Mouse (Mus musculus) stomach, embryonic 15.5 days (tissue): ENCODE measurements around the gene Cntnap2. TPM values are rescaled to one million over a fixed set of nuclear protein-coding genes. Genes with fewer than 3 reads are reported as not detected.

Source experiments
- ATAC-seq: fragments of 200-750 bp; cut with Nextera tagmentation; 2 replicates; pipeline ENCODE4 v1.8.0; 2017; ENCODE audit warnings: low read depth, moderate number of reproducible peaks, moderate TSS enrichment; ENCODE audit not compliant: insufficient read depth, low FRiP score
- H3K27ac ChIP-seq: fragments of 300-500 bp; sonication (generic); 2 replicates; pipeline ENCODE4 v1.5.1; 2015; ENCODE audit warnings: mild to moderate bottlenecking, inconsistent platforms
- H3K27me3 ChIP-seq: fragments of 300-500 bp; sonication (generic); replicated peaks from 2 replicates; pipeline ENCODE4 v1.6.1; 2015; ENCODE audit warnings: inconsistent platforms
- H3K36me3 ChIP-seq: fragments of 300-500 bp; sonication (generic); 2 replicates; pipeline ENCODE4 v1.6.1; 2015; ENCODE audit warnings: inconsistent platforms
- H3K4me1 ChIP-seq: fragments of 300-500 bp; sonication (generic); 2 replicates; pipeline ENCODE4 v1.6.1; 2015; ENCODE audit warnings: inconsistent platforms
- H3K4me2 ChIP-seq: fragments of 300-500 bp; sonication (generic); 2 replicates; pipeline ENCODE4 v1.6.1; 2015; ENCODE audit warnings: mild to moderate bottlenecking, inconsistent platforms
- H3K4me3 ChIP-seq: fragments of 300-500 bp; sonication (generic); replicated peaks from 2 replicates; pipeline ENCODE4 v1.5.1; 2015; ENCODE audit warnings: inconsistent platforms
- H3K9ac ChIP-seq: fragments of 300-500 bp; sonication (generic); 2 replicates; pipeline ENCODE4 v1.6.1; 2015; ENCODE audit warnings: inconsistent platforms
- H3K9me3 ChIP-seq: fragments of 300-500 bp; sonication (generic); 2 replicates; pipeline ENCODE4 v1.6.1; 2016; ENCODE audit warnings: inconsistent platforms
- WGBS: fragments of 180-500 bp; shearing (Covaris S2); methylation state at CpG from one replicate; pipeline ENCODE4 v1.1.7; 2015; 5-methylcytosine and 5-hydroxymethylcytosine counted together
- polyA plus RNA-seq: library from polyadenylated mRNA; unstranded; fragments of >200 nt; fragmentation: Nextera tagmentation; extraction: Ambion mirVana; gene quantifications from 2 replicates; pipeline ENCODE4 v1.2.1, GENCODE M21; 2015

Gene Cntnap2
- polyA plus RNA-seq, 1 experiment from 2014 or later: 1.7 TPM

GRCm38 (mm10) chr6:45232571-45232970 lies 173.4 kb downstream of the Cntnap2 start:
- Histone ChIP-seq H3K4me3 (no peak overlapping the region), H3K4me2 (no peak overlapping the region), H3K27me3 (no peaks in the 10 kb centered on the region), H3K4me1 (no peaks in the 10 kb centered on the region), H3K9ac (no peak overlapping the region), H3K27ac (no peak overlapping the region), H3K36me3 (no peaks in the 10 kb centered on the region), H3K9me3 (no peaks in the 10 kb centered on the region)
- no peak for ATAC-seq
- 79% methylated on average over 3 of the region's 3 CpGs for WGBS

- ATAC-seq: no peak
- Histone ChIP-seq H3K9ac (no peak overlapping the region), H3K4me2 (no peak overlapping the region), H3K36me3 (no peaks in the 10 kb centered on the region), H3K27ac (no peak overlapping the region), H3K27me3 (no peaks in the 10 kb centered on the region), H3K9me3 (no peaks in the 10 kb centered on the region), H3K4me1 (no peaks in the 10 kb centered on the region), H3K4me3 (no peak overlapping the region)
- 91% methylated on average over 4 of the region's 4 CpGs for WGBS
Observed at GRCm38 (mm10) chr6:45236531-45236930, 177.4 kb downstream of the Cntnap2 start.

DNA sequence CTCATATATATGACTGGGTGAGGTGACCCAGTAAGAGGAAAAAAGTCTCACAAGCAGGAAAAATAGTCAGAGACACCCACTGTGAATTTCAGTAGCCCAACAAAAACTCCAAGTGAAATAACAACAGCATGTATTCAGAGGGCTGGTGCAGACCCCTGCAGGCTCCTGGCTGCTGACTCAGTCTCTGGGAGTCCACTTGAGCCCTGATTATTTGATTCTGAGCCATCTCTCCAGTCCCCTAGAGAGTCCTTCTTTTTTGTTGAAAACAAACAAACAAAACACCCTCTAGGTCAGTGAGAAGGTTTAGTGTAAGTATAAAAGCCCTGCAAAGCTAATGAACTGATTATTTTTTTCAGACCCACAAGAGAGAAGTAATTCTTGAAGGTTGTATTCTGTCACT lies 179.0 kb downstream of the Cntnap2 start:
- Histone ChIP-seq H3K36me3 (no peaks in the 10 kb centered on the region), H3K4me2 (no peak overlapping the region), H3K27me3 (no peaks in the 10 kb centered on the region), H3K4me1 (no peaks in the 10 kb centered on the region), H3K9ac (no peak overlapping the region), H3K4me3 (no peak overlapping the region), H3K27ac (no peak overlapping the region), H3K9me3 (no peaks in the 10 kb centered on the region)
- no peak for ATAC-seq

DNA sequence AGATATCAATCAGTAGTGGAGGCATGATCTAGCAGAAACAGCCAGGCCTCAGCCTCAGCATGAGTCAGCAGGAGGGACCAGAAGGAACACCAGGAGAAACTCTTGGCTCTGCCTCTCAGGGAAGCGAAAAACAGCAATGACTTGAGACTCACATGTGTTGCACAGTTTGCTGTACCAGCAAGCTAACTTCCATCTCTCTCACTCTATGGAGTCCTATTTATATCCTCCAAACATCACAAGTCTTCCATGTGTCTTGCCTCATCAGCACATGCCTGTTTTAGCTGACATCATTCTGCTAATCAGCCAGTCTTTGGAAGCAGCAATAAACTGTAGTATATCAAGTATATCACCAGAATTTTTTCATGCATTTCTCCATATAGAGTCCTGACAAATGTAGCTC lies 182.1 kb downstream of the Cntnap2 start:
- Histone ChIP-seq H3K27me3 (no peaks in the 10 kb centered on the region), H3K9me3 (no peaks in the 10 kb centered on the region), H3K4me2 (no peak overlapping the region), H3K36me3 (no peaks in the 10 kb centered on the region), H3K9ac (no peak overlapping the region), H3K4me3 (no peak overlapping the region), H3K4me1 (no peaks in the 10 kb centered on the region), H3K27ac (no peak overlapping the region)
- ATAC-seq: no peak
- 96% methylated on average over 1 of the region's 1 CpGs for WGBS

DNA sequence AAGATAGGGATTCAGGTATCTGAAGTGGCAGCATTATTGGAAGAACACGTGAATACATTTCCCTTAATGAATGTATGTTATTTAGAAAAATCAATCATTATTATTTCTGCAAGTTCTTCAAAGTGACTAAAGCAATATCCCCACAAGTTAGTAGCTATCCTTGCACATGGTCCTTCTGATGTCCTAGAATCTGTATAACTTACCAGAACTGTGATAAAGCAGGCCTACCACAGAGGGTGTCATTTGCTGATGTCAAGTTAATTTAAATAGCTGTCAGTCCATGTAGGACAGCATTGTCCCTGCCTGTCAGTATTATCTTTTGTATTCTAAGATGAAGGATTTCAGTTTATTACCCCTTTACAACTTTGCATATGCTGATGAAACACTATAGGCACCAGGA lies 185.5 kb downstream of the Cntnap2 start:
- H3K4me3 ChIP-seq: no peak overlapping the region
- WGBS: 67% methylated on average over 1 of the region's 1 CpGs
- no peak overlapping the region for H3K27ac ChIP-seq
- H3K9ac ChIP-seq: no peak overlapping the region
- H3K36me3 ChIP-seq: no peaks in the 10 kb centered on the region
- no peaks in the 10 kb centered on the region for H3K27me3 ChIP-seq
- ATAC-seq: no peak
- H3K9me3 ChIP-seq: no peaks in the 10 kb centered on the region
- no peak overlapping the region for H3K4me2 ChIP-seq
- no peaks in the 10 kb centered on the region for H3K4me1 ChIP-seq

GRCm38 (mm10) chr6:45258047-45258446 lies 198.9 kb downstream of the Cntnap2 start:
- H3K9ac ChIP-seq: no peak overlapping the region
- ATAC-seq: no peak
- no peaks in the 10 kb centered on the region for H3K36me3 ChIP-seq
- no peak overlapping the region for H3K27ac ChIP-seq
- no peaks in the 10 kb centered on the region for H3K9me3 ChIP-seq
- H3K4me1 ChIP-seq: no peaks in the 10 kb centered on the region
- H3K4me2 ChIP-seq: no peak overlapping the region
- no peak overlapping the region for H3K4me3 ChIP-seq
- WGBS: 64% methylated on average over 1 of the region's 1 CpGs
- H3K27me3 ChIP-seq: no peaks in the 10 kb centered on the region

DNA sequence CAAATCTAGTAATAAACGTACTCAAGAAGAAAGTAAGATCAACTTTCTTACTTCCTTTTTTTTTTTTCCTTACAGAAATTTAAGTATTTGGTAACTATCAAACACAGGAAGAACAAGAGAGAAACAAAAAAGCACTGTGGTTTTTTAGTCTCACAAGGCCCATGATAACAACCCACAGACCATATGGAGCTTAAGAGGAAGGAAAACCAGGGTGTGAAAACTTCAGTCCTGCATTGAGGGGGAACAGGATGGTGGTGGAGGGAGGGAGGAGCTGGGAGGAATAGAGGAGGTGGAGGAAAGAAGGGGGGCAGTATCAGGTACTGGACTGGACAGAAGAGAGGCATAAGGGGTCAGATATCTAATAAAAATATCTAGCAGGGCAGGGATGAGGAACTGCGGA lies 212.4 kb downstream of the Cntnap2 start:
- H3K27me3 ChIP-seq: no peaks in the 10 kb centered on the region
- no peaks in the 10 kb centered on the region for H3K9me3 ChIP-seq
- no peak overlapping the region for H3K4me2 ChIP-seq
- no peak overlapping the region for H3K9ac ChIP-seq
- H3K36me3 ChIP-seq: no peaks in the 10 kb centered on the region
- H3K4me1 ChIP-seq: no peaks in the 10 kb centered on the region
- no peak for ATAC-seq
- no peak overlapping the region for H3K27ac ChIP-seq
- WGBS: 84% methylated on average over 2 of the region's 2 CpGs
- no peak overlapping the region for H3K4me3 ChIP-seq

- no peak overlapping the region for H3K9ac ChIP-seq
- H3K9me3 ChIP-seq: no peaks in the 10 kb centered on the region
- H3K27ac ChIP-seq: no peak overlapping the region
- H3K4me2 ChIP-seq: no peak overlapping the region
- H3K27me3 ChIP-seq: no peaks in the 10 kb centered on the region
- H3K4me3 ChIP-seq: no peak overlapping the region
- WGBS: 60% methylated on average over 1 of the region's 1 CpGs
- ATAC-seq: no peak
- H3K36me3 ChIP-seq: no peaks in the 10 kb centered on the region
- no peaks in the 10 kb centered on the region for H3K4me1 ChIP-seq
Observed at GRCm38 (mm10) chr6:45273259-45273775, 214.2 kb downstream of the Cntnap2 start.

DNA sequence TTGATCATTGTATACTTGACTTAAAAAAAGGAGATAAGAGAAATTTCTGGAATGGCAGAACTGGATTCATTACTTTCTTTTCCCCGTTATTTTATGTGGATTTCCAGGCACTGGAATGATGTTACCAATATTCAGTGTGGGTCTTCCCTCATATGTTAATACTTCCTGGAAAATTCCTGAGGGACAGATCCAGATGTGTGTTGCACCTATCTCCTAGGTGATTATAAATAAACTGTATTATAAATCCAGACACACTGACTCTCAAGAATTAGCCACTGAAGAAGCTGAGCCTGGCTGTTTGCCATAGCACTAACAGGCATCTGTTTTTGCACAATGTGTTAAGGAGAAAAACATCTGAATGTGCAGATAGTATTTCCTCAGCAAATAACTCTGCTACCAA lies 231.0 kb downstream of the Cntnap2 start:
- 79% methylated on average over 1 of the region's 1 CpGs for WGBS
- no peak for ATAC-seq
- no peak overlapping the region for H3K4me2 ChIP-seq
- H3K27me3 ChIP-seq: no peaks in the 10 kb centered on the region
- H3K4me1 ChIP-seq: no peaks in the 10 kb centered on the region
- H3K27ac ChIP-seq: no peak overlapping the region
- H3K36me3 ChIP-seq: no peaks in the 10 kb centered on the region
- H3K9ac ChIP-seq: no peak overlapping the region
- no peak overlapping the region for H3K4me3 ChIP-seq
- no peaks in the 10 kb centered on the region for H3K9me3 ChIP-seq

GRCm38 (mm10) chr6:45317455-45317854 lies 258.3 kb downstream of the Cntnap2 start:
- Histone ChIP-seq H3K27ac (no peak overlapping the region), H3K9ac (no peak overlapping the region), H3K4me2 (no peak overlapping the region), H3K4me3 (no peak overlapping the region), H3K27me3 (no peaks in the 10 kb centered on the region), H3K4me1 (no peaks in the 10 kb centered on the region), H3K9me3 (no peaks in the 10 kb centered on the region), H3K36me3 (no peaks in the 10 kb centered on the region)
- no peak for ATAC-seq
- 70% methylated on average over 3 of the region's 3 CpGs for WGBS

GRCm38 (mm10) chr6:45323505-45323904 lies 264.3 kb downstream of the Cntnap2 start:
- Histone ChIP-seq H3K4me3 (no peak overlapping the region), H3K4me2 (no peak overlapping the region), H3K27ac (no peak overlapping the region), H3K4me1 (no peaks in the 10 kb centered on the region), H3K9me3 (no peaks in the 10 kb centered on the region), H3K27me3 (no peaks in the 10 kb centered on the region), H3K36me3 (no peaks in the 10 kb centered on the region), H3K9ac (no peak overlapping the region)
- 3% methylated on average over 2 of the region's 2 CpGs for WGBS
- ATAC-seq: no peak

DNA sequence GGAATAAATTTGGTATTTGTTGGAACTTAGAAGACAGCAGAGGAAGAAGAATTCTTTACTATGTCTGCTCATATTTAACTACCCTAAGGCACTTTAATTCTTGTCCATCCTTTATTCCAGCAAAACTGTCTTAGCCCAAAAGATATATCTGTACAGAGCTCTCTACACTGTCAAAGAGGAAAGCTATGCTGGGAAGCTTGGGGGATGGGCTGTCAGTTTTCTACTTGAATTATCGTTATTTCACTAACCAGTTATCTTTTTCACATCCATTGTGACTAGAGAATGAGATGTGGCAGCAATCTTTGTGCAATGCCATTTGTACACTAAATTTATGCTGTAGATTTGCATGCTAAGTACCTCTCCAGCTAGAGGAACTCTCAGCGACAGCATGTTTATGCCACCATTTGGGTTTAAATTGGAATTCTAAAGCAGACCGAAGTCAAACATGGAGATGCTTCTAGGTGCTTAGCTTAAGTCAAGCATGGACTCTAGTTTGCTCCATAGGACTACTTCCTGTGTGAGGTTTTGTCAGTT lies 268.9 kb downstream of the Cntnap2 start:
- Histone ChIP-seq H3K27me3 (no peaks in the 10 kb centered on the region), H3K27ac (no peak overlapping the region), H3K4me1 (no peaks in the 10 kb centered on the region), H3K9ac (no peak overlapping the region), H3K9me3 (no peaks in the 10 kb centered on the region), H3K36me3 (no peaks in the 10 kb centered on the region), H3K4me2 (no peak overlapping the region), H3K4me3 (no peak overlapping the region)
- WGBS: 78% methylated on average over 3 of the region's 3 CpGs
- no peak for ATAC-seq

DNA sequence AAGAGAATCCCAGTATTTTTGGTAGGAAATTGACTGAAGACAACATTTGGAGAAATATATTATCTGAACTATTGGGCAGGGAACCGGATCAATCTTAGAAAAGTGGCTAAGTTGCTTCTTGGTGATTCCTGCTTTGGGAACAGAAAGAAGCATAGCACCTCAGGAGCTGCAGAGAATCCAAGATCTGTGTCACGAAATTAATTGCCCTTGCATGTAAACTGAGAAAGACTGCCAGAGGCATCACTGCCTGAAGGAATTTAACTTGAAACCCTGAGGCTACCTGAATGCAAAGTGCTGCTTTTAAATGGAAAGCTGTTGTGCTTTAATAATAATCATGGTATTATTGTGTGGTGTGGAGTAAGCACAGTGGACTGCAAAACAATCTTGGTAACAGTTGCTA lies 286.2 kb downstream of the Cntnap2 start:
- no peak for ATAC-seq
- no peak overlapping the region for H3K4me3 ChIP-seq
- 63% methylated on average over 2 of the region's 2 CpGs for WGBS

More for the DNA sequence above, 286.2 kb downstream of the Cntnap2 start:
- Histone ChIP-seq H3K27me3 (no peaks in the 10 kb centered on the region), H3K4me2 (no peak overlapping the region), H3K9me3 (no peaks in the 10 kb centered on the region), H3K36me3 (no peaks in the 10 kb centered on the region), H3K9ac (no peak overlapping the region), H3K4me1 (no peaks in the 10 kb centered on the region), H3K27ac (no peak overlapping the region)
